Mouse (Mus musculus): ENCODE measurements around the gene Sycp2l. TPM values are rescaled to one million over a fixed set of nuclear protein-coding genes. Genes with fewer than 3 reads are reported as not detected.
"Not testable (repeated sequence)": the region's sequence is repeated elsewhere in the genome, so short reads cannot be mapped to it uniquely, and the experiment has no call there.

The Sycp2l gene
- polyA plus RNA-seq, 1 experiment from 2014 or later, result not detected

GRCm38 (mm10) chr13:41134901-41135300 lies 20.8 kb downstream of the Sycp2l start:
- 8% methylated on average over 6 of the region's 6 CpGs for WGBS
- no peak overlapping the region for H3K4me2 ChIP-seq
- no peak overlapping the region for H3K4me3 ChIP-seq
- H3K9me3 ChIP-seq, result no peaks in the 10 kb centered on the region
- ATAC-seq (ENCODE audit: low FRiP score, low read depth), result no peak
- H3K36me3 ChIP-seq, result no peaks in the 10 kb centered on the region
- no peak overlapping the region for H3K9ac ChIP-seq
- H3K27ac ChIP-seq (replicated peaks), result no peak overlapping the region
- H3K4me1 ChIP-seq (replicated peaks), result no peaks in the 10 kb centered on the region
- no peaks in the 10 kb centered on the region for H3K27me3 ChIP-seq

- Histone ChIP-seq H3K36me3 (no peaks in the 10 kb centered on the region), H3K4me3 (no peak overlapping the region), H3K27me3 (no peaks in the 10 kb centered on the region), H3K4me1 (replicated peaks) (no peaks in the 10 kb centered on the region), H3K9ac (no peak overlapping the region), H3K27ac (replicated peaks) (no peak overlapping the region), H3K4me2 (no peak overlapping the region), H3K9me3 (no peaks in the 10 kb centered on the region)
- 65% methylated on average over 6 of the region's 6 CpGs for WGBS
- ATAC-seq (ENCODE audit: low FRiP score, low read depth), result no peak
Observed at GRCm38 (mm10) chr13:41145433-41145970, 31.4 kb downstream of the Sycp2l start.

GRCm38 (mm10) chr13:41146271-41146670 lies 32.2 kb downstream of the Sycp2l start:
- no peaks in the 10 kb centered on the region for H3K36me3 ChIP-seq
- no peaks in the 10 kb centered on the region for H3K9me3 ChIP-seq
- H3K27ac ChIP-seq (replicated peaks), result no peak overlapping the region
- H3K9ac ChIP-seq, result no peak overlapping the region
- H3K4me3 ChIP-seq, result no peak overlapping the region
- no peak for ATAC-seq (ENCODE audit: low FRiP score, low read depth)
- H3K4me1 ChIP-seq (replicated peaks), result no peaks in the 10 kb centered on the region
- H3K4me2 ChIP-seq, result no peak overlapping the region
- 83% methylated on average over 10 of the region's 10 CpGs for WGBS
- no peaks in the 10 kb centered on the region for H3K27me3 ChIP-seq

- no peaks in the 10 kb centered on the region for H3K9me3 ChIP-seq
- ATAC-seq (ENCODE audit: low FRiP score, low read depth), result no peak
- WGBS, result 81% methylated on average over 11 of the region's 11 CpGs
- no peaks in the 10 kb centered on the region for H3K36me3 ChIP-seq
- no peak overlapping the region for H3K27ac ChIP-seq (replicated peaks)
- H3K4me1 ChIP-seq (replicated peaks), result no peaks in the 10 kb centered on the region
- no peak overlapping the region for H3K4me2 ChIP-seq
- no peak overlapping the region for H3K4me3 ChIP-seq
- no peaks in the 10 kb centered on the region for H3K27me3 ChIP-seq
- H3K9ac ChIP-seq, result no peak overlapping the region
Observed at GRCm38 (mm10) chr13:41153146-41153545, 39.0 kb downstream of the Sycp2l start.

GRCm38 (mm10) chr13:41158426-41158825 lies 44.3 kb downstream of the Sycp2l start:
- Histone ChIP-seq H3K4me3 (no peak overlapping the region), H3K4me1 (replicated peaks) (no peaks in the 10 kb centered on the region), H3K9me3 (no peaks in the 10 kb centered on the region), H3K9ac (no peak overlapping the region), H3K4me2 (no peak overlapping the region), H3K27me3 (no peaks in the 10 kb centered on the region), H3K36me3 (no peaks in the 10 kb centered on the region), H3K27ac (replicated peaks) (no peak overlapping the region)
- no peak for ATAC-seq (ENCODE audit: low FRiP score, low read depth)
- WGBS, result 65% methylated on average over 5 of the region's 5 CpGs

GRCm38 (mm10) chr13:41187886-41188285 lies 73.8 kb downstream of the Sycp2l start:
- 70% methylated on average over 6 of the region's 6 CpGs for WGBS
- Histone ChIP-seq H3K4me2 (no peak overlapping the region), H3K9ac (no peak overlapping the region), H3K4me1 (replicated peaks) (no peaks in the 10 kb centered on the region), H3K27me3 (no peaks in the 10 kb centered on the region), H3K9me3 (no peaks in the 10 kb centered on the region), H3K36me3 (peaks cover 44% of the 10 kb centered on the region), H3K27ac (replicated peaks) (no peak overlapping the region), H3K4me3 (no peak overlapping the region)
- ATAC-seq (ENCODE audit: low FRiP score, low read depth), result no peak

GRCm38 (mm10) chr13:41195640-41196333 lies 81.7 kb downstream of the Sycp2l start:
- 68% methylated on average over 3 of the region's 3 CpGs for WGBS
- peaks cover 21% of the 10 kb centered on the region for H3K36me3 ChIP-seq
- no peak for ATAC-seq (ENCODE audit: low FRiP score, low read depth)
- H3K9me3 ChIP-seq, result no peaks in the 10 kb centered on the region
- H3K27ac ChIP-seq (replicated peaks), result no peak overlapping the region
- H3K4me1 ChIP-seq (replicated peaks), result no peaks in the 10 kb centered on the region
- H3K4me3 ChIP-seq, result no peak overlapping the region
- H3K9ac ChIP-seq, result no peak overlapping the region
- no peak overlapping the region for H3K4me2 ChIP-seq
- H3K27me3 ChIP-seq, result no peaks in the 10 kb centered on the region

- no peak for ATAC-seq (ENCODE audit: low FRiP score, low read depth)
- Histone ChIP-seq H3K36me3 (no peaks in the 10 kb centered on the region), H3K4me1 (replicated peaks) (peaks cover 20% of the 10 kb centered on the region), H3K9me3 (no peaks in the 10 kb centered on the region), H3K27ac (replicated peaks) (no peak overlapping the region), H3K27me3 (no peaks in the 10 kb centered on the region), H3K9ac (no peak overlapping the region), H3K4me2 (no peak overlapping the region), H3K4me3 (no peak overlapping the region)
- WGBS, result 55% methylated on average over 2 of the region's 2 CpGs
Observed at GRCm38 (mm10) chr13:41200861-41201260, 86.8 kb downstream of the Sycp2l start.

- WGBS, result 43% methylated on average over 7 of the region's 7 CpGs
- Histone ChIP-seq H3K27ac (replicated peaks) (no peak overlapping the region), H3K9ac (no peak overlapping the region), H3K36me3 (no peaks in the 10 kb centered on the region), H3K4me2 (no peak overlapping the region; the same call in 1 of the 2 replicates), H3K4me3 (no peak overlapping the region), H3K9me3 (no peaks in the 10 kb centered on the region), H3K4me1 (replicated peaks) (peaks cover 20% of the 10 kb centered on the region), H3K27me3 (no peaks in the 10 kb centered on the region)
- no peak for ATAC-seq (ENCODE audit: low FRiP score, low read depth)
Observed at GRCm38 (mm10) chr13:41203289-41203688, 89.2 kb downstream of the Sycp2l start.

GRCm38 (mm10) chr13:41203691-41204090 lies 89.6 kb downstream of the Sycp2l start:
- no peaks in the 10 kb centered on the region for H3K36me3 ChIP-seq
- H3K9me3 ChIP-seq, result no peaks in the 10 kb centered on the region
- H3K27ac ChIP-seq (replicated peaks), result no peak overlapping the region
- H3K4me3 ChIP-seq, result no peak overlapping the region
- no peak overlapping the region for H3K4me2 ChIP-seq
- H3K4me1 ChIP-seq (replicated peaks), result peaks cover 20% of the 10 kb centered on the region
- no peak for ATAC-seq (ENCODE audit: low FRiP score, low read depth)
- 53% methylated on average over 9 of the region's 9 CpGs for WGBS
- no peaks in the 10 kb centered on the region for H3K27me3 ChIP-seq
- no peak overlapping the region for H3K9ac ChIP-seq

- ATAC-seq (ENCODE audit: low FRiP score, low read depth); H3K9me3 ChIP-seq; H3K36me3 ChIP-seq; H3K27ac ChIP-seq (replicated peaks); H3K27me3 ChIP-seq; H3K4me3 ChIP-seq; H3K9ac ChIP-seq; H3K4me2 ChIP-seq: not testable (repeated sequence)
- peaks cover 20% of the 10 kb centered on the region for H3K4me1 ChIP-seq (replicated peaks)
Observed at GRCm38 (mm10) chr13:41205568-41205967, 91.5 kb downstream of the Sycp2l start.

GRCm38 (mm10) chr13:41206241-41206640 lies 92.1 kb downstream of the Sycp2l start:
- Histone ChIP-seq H3K36me3 (no peaks in the 10 kb centered on the region), H3K4me3 (no peak overlapping the region), H3K4me1 (replicated peaks) (peaks cover 20% of the 10 kb centered on the region), H3K27ac (replicated peaks) (no peak overlapping the region), H3K4me2 (no peak overlapping the region), H3K27me3 (no peaks in the 10 kb centered on the region), H3K9ac (no peak overlapping the region), H3K9me3 (no peaks in the 10 kb centered on the region)
- WGBS, result 87% methylated on average over 5 of the region's 5 CpGs
- ATAC-seq (ENCODE audit: low FRiP score, low read depth), result no peak

- no peaks in the 10 kb centered on the region for H3K9me3 ChIP-seq
- no peaks in the 10 kb centered on the region for H3K36me3 ChIP-seq
- no peaks in the 10 kb centered on the region for H3K4me1 ChIP-seq (replicated peaks)
- H3K27ac ChIP-seq (replicated peaks), result no peak overlapping the region
- no peak for ATAC-seq (ENCODE audit: low FRiP score, low read depth)
- no peak overlapping the region for H3K9ac ChIP-seq
- WGBS, result 83% methylated on average over 4 of the region's 4 CpGs
- no peaks in the 10 kb centered on the region for H3K27me3 ChIP-seq
- H3K4me3 ChIP-seq, result no peak overlapping the region
- H3K4me2 ChIP-seq, result no peak overlapping the region
Observed at GRCm38 (mm10) chr13:41211276-41211675, 97.2 kb downstream of the Sycp2l start.

Measured in hindbrain, embryonic 15.5 days (tissue).